Mouse (Mus musculus) midbrain, embryonic 11.5 days (tissue): ENCODE results near the gene Dusp8. TPM values are rescaled to one million over a fixed set of nuclear protein-coding genes. Genes with fewer than 3 reads are reported as not detected.

Experiments
- ATAC-seq: fragments of 200-750 bp; cut with Nextera tagmentation; 2 replicates; pipeline ENCODE4 v1.8.0; 2017; ENCODE audit warnings: moderate TSS enrichment, moderate library complexity; ENCODE audit not compliant: low FRiP score
- DNase-seq: peaks from one replicate; pipeline ENCODE4 v3.0.0; 2015; ENCODE audit warnings: low spot score; ENCODE audit errors: missing footprints
- H3K27ac ChIP-seq: fragments of 300-500 bp; sonication (generic); 2 replicates; pipeline ENCODE4 v1.5.1; 2014; ENCODE audit warnings: low read depth, low read length
- H3K27me3 ChIP-seq: fragments of 300-500 bp; sonication (generic); 2 replicates; pipeline ENCODE4 v1.6.1; 2014; ENCODE audit warnings: mild to moderate bottlenecking, low read length, moderate library complexity, mixed read lengths; ENCODE audit not compliant: control insufficient read depth, insufficient read depth
- H3K36me3 ChIP-seq: fragments of 300-500 bp; sonication (generic); 2 replicates; pipeline ENCODE4 v1.6.1; 2014; ENCODE audit warnings: mild to moderate bottlenecking, low read length, moderate library complexity, mixed read lengths; ENCODE audit not compliant: control insufficient read depth, insufficient read depth
- H3K4me1 ChIP-seq: fragments of 300-500 bp; sonication (generic); 2 replicates; pipeline ENCODE4 v1.6.1; 2014; ENCODE audit warnings: low read length; ENCODE audit not compliant: control insufficient read depth, insufficient read depth
- H3K4me2 ChIP-seq: fragments of 300-500 bp; sonication (generic); 2 replicates; pipeline ENCODE4 v1.6.1; 2014; ENCODE audit warnings: mild to moderate bottlenecking, moderate library complexity
- H3K4me3 ChIP-seq: fragments of 300-500 bp; sonication (generic); 2 replicates; pipeline ENCODE4 v1.5.1; 2014; ENCODE audit warnings: low read depth, low read length
- H3K9ac ChIP-seq: fragments of 300-500 bp; sonication (generic); 2 replicates; pipeline ENCODE4 v1.6.1; 2014; ENCODE audit warnings: low read length
- H3K9me3 ChIP-seq: fragments of 300-500 bp; sonication (generic); 2 replicates; pipeline ENCODE4 v1.6.1; 2016; ENCODE audit warnings: low read length; ENCODE audit not compliant: control insufficient read depth
- WGBS: fragments of 180-500 bp; shearing (Covaris S2); extraction: QIAGEN DNeasy Blood & Tissue Kit; methylation state at CpG from one replicate; pipeline ENCODE4 v1.1.7; 2014; 5-methylcytosine and 5-hydroxymethylcytosine counted together
- polyA plus RNA-seq: library from polyadenylated mRNA; unstranded; fragments of >200 nt; fragmentation: Nextera tagmentation; extraction: Ambion mirVana; gene quantifications from 2 replicates; pipeline ENCODE4 v1.2.1, GENCODE M21; 2014

The Dusp8 gene
- polyA plus RNA-seq, 1 experiment from 2014 or later: 15.7 TPM

GRCm38 (mm10) chr7:142060931-142061565, 34.6 kb downstream of the Dusp8 start, which contains the start of gene Mob2:
Gene Mob2, minus strand, starts transcription at chr7:142061065.
- H3K9me3 ChIP-seq: no peaks in the 10 kb centered on the region
- H3K27me3 ChIP-seq: no peaks in the 10 kb centered on the region
- H3K9ac ChIP-seq: peak within 1 kb of the TSS; percentile 91
- H3K4me3 ChIP-seq: peak within 1 kb of the TSS; percentile 96
- H3K36me3 ChIP-seq: no peaks in the 10 kb centered on the region
- DNase-seq: peak; percentile 99
- H3K4me1 ChIP-seq: peaks cover 12% of the 10 kb centered on the region
- peak within 1 kb of the TSS; percentile 67 for H3K27ac ChIP-seq
- peak; percentile 96 for ATAC-seq
- H3K4me2 ChIP-seq: peak within 1 kb of the TSS; percentile 92
- WGBS: under 1% methylated on average over 43 of the region's 49 CpGs

- peak overlapping the region; percentile 96 for H3K4me3 ChIP-seq
- peak overlapping the region; percentile 92 for H3K4me2 ChIP-seq
- 1% methylated on average over 59 of the region's 66 CpGs for WGBS
- H3K4me1 ChIP-seq: peaks cover 12% of the 10 kb centered on the region
- no peaks in the 10 kb centered on the region for H3K27me3 ChIP-seq
- peak overlapping the region; percentile 67 for H3K27ac ChIP-seq
- no peaks in the 10 kb centered on the region for H3K9me3 ChIP-seq
- DNase-seq (peak; percentile 93), ATAC-seq (peak; percentile 45)
- H3K36me3 ChIP-seq: no peaks in the 10 kb centered on the region
- H3K9ac ChIP-seq: peak overlapping the region; percentile 91
These were observed 35.3 kb downstream of the Dusp8 start for GRCm38 (mm10) chr7:142060185-142060930.

- Histone ChIP-seq H3K36me3 (no peaks in the 10 kb centered on the region), H3K4me1 (peaks cover 12% of the 10 kb centered on the region), H3K27ac (no peak overlapping the region), H3K9ac (no peak overlapping the region), H3K4me2 (no peak overlapping the region), H3K9me3 (no peaks in the 10 kb centered on the region), H3K27me3 (no peaks in the 10 kb centered on the region), H3K4me3 (no peak overlapping the region)
- WGBS: 76% methylated on average over 2 of the region's 2 CpGs
- ATAC-seq (no peak), DNase-seq (no peak)
These were observed 36.6 kb downstream of the Dusp8 start for GRCm38 (mm10) chr7:142059024-142059423.

GRCm38 (mm10) chr7:142057121-142057520, 38.5 kb downstream of the Dusp8 start:
- H3K27me3 ChIP-seq: no peaks in the 10 kb centered on the region
- peaks cover 12% of the 10 kb centered on the region for H3K4me1 ChIP-seq
- H3K9ac ChIP-seq: no peak overlapping the region
- no peak for ATAC-seq
- no peaks in the 10 kb centered on the region for H3K36me3 ChIP-seq
- no peak for DNase-seq
- no peak overlapping the region for H3K27ac ChIP-seq
- no peak overlapping the region for H3K4me2 ChIP-seq
- 100% methylated on average over 1 of the region's 1 CpGs for WGBS
- no peak overlapping the region for H3K4me3 ChIP-seq
- H3K9me3 ChIP-seq: no peaks in the 10 kb centered on the region

GRCm38 (mm10) chr7:142056601-142057061, 39.0 kb downstream of the Dusp8 start:
- WGBS: 75% methylated on average over 1 of the region's 1 CpGs
- Histone ChIP-seq H3K4me2 (no peak overlapping the region), H3K27ac (no peak overlapping the region), H3K4me3 (no peak overlapping the region), H3K4me1 (peaks cover 12% of the 10 kb centered on the region), H3K9me3 (no peaks in the 10 kb centered on the region), H3K36me3 (no peaks in the 10 kb centered on the region), H3K27me3 (no peaks in the 10 kb centered on the region), H3K9ac (no peak overlapping the region)
- DNase-seq: no peak
- ATAC-seq: no peak

GRCm38 (mm10) chr7:142055431-142055830, 40.2 kb downstream of the Dusp8 start:
- DNase-seq (no peak), ATAC-seq (no peak)
- Histone ChIP-seq H3K4me3 (no peak overlapping the region), H3K4me2 (no peak overlapping the region), H3K27me3 (no peaks in the 10 kb centered on the region), H3K27ac (no peak overlapping the region), H3K36me3 (no peaks in the 10 kb centered on the region), H3K9me3 (no peaks in the 10 kb centered on the region), H3K4me1 (peaks cover 9% of the 10 kb centered on the region), H3K9ac (no peak overlapping the region)
- 78% methylated on average over 3 of the region's 3 CpGs for WGBS

DNA sequence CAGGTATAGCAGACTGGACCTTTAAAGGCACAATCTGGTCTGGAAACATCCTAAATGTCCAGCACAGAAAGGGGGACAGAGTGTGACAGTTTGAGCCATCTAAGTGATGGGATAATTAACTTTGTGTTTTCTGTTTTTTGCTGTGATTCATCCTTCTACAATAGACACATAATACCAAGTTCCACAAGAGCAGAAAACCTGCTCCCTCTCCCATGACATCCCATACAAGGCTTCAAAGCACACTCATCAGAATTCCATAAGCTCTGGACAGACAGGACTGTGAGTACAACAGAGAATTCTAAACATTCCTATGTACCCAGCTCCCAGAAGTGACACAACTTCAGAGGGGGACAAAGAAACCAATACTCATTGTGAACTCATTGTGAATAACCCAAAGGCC, 45.1 kb downstream of the Dusp8 start:
- DNase-seq (no peak), ATAC-seq (no peak)
- H3K4me3 ChIP-seq: no peak overlapping the region
- H3K4me1 ChIP-seq: no peaks in the 10 kb centered on the region
- H3K27ac ChIP-seq: no peak overlapping the region
- H3K9me3 ChIP-seq: no peaks in the 10 kb centered on the region
- no peaks in the 10 kb centered on the region for H3K36me3 ChIP-seq
- H3K4me2 ChIP-seq: no peak overlapping the region
- no peak overlapping the region for H3K9ac ChIP-seq
- no peaks in the 10 kb centered on the region for H3K27me3 ChIP-seq

DNA sequence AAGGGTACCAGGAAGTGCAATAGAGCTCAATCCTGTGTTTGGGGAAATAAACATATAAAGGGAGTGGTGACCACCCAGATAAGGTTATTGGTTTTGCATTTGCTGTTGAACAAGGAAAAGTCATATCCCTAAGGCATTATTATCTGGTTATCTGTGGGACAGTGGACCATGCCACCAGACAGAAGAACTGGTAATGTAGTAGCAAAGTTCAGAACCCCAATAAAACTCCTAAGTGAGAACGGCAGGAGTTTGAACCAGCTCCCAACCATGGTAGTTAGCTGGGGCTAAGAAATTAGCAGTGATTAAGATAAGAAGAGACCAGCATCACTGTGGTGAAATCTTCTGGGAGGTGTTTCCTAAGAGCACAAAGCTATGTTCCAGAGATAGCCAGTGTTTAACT, 49.7 kb downstream of the Dusp8 start:
- no peaks in the 10 kb centered on the region for H3K9me3 ChIP-seq
- WGBS: 88% methylated on average over 1 of the region's 1 CpGs
- H3K27ac ChIP-seq: no peak overlapping the region
- H3K4me1 ChIP-seq: peaks cover 3% of the 10 kb centered on the region; the same call in 1 of the 2 replicates
- ATAC-seq: no peak
- H3K4me2 ChIP-seq: no peak overlapping the region
- H3K27me3 ChIP-seq: no peaks in the 10 kb centered on the region
- DNase-seq: no peak
- H3K36me3 ChIP-seq: no peaks in the 10 kb centered on the region
- no peak overlapping the region for H3K4me3 ChIP-seq
- H3K9ac ChIP-seq: no peak overlapping the region

- ATAC-seq (no peak), DNase-seq (no peak)
- H3K36me3 ChIP-seq: no peaks in the 10 kb centered on the region
- H3K4me3 ChIP-seq: no peak overlapping the region
- no peak overlapping the region for H3K4me2 ChIP-seq
- peaks cover 3% of the 10 kb centered on the region; the same call in 1 of the 2 replicates for H3K4me1 ChIP-seq
- no peak overlapping the region for H3K9ac ChIP-seq
- WGBS: 30% methylated on average over 2 of the region's 2 CpGs
- H3K27me3 ChIP-seq: no peaks in the 10 kb centered on the region
- H3K27ac ChIP-seq: no peak overlapping the region
- no peaks in the 10 kb centered on the region for H3K9me3 ChIP-seq
These were observed 50.3 kb downstream of the Dusp8 start for GRCm38 (mm10) chr7:142045344-142045743.
